Comparison of ENCODE assay signal across 14 mouse cellular contexts in the genomic region with DNA sequence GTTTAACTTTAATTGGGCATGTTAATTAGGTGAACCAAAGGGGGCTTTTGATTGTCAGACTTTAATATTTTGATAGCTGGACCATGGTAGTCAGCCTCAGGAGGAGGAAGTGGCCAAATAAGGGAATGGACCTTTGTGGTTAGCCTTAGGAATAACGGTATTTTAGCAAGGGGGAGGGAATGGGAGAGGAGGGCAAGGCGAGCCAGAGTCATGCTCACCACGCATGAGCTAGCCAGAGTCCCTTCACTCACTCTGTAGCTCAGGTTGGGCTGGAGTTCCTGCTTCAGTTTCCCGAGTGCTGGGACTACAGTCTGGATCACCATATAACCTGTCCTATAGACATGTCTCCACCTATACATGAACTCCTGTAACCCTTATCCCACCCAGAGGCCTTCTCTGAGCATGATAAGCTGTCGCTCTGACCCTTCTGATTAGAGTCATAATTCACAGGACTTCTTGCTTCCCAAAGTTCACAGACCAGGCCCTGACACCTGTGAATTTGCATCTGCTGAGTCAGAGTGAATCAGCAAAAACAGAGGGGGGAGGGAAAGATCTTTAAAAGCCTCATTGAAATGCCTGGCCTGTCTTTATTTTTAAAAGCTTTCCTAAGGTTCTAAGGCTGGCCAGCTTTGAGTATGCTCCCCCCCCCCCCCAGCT. TPM values are rescaled to one million over a fixed set of nuclear protein-coding genes. Genes with fewer than 3 reads are reported as not detected.
DNase-seq lines count a peak whose midpoint lies in the region; ATAC-seq and TF ChIP-seq lines count a peak whose summit lies in the region.
"Had no signal": no experiment of that assay in that cellular context is flagged by ENCODE, and none has a peak within 500 bp of the region (broad histone marks: within the 10 kb centered on the region; RNA-seq: fewer than 3 reads in every experiment).

No protein-coding gene starts in this region.

- H3K9me3 ChIP-seq in heart, embryonic 13.5 days = no peaks in the 10 kb centered on the region
- no peaks in the 10 kb centered on the region for H3K9me3 ChIP-seq in intestine, postnatal 0 days (ENCODE audit: control insufficient read depth)
- H3K9me3 ChIP-seq: embryonic facial prominence, embryonic 10.5 days had no signal

- no peak overlapping the region for H3K4me3 ChIP-seq in heart, embryonic 13.5 days
- H3K4me3 ChIP-seq in intestine, postnatal 0 days (ENCODE audit: low read depth, low read length) = no peak overlapping the region
- H3K4me3 ChIP-seq in small intestine, adult 2 months (ENCODE audit: low read depth, low read length) = no peak overlapping the region
- H3K4me3 ChIP-seq: embryonic facial prominence, embryonic 10.5 days had no signal

- H3K4me1 ChIP-seq in heart, embryonic 13.5 days = peaks cover 43% of the 10 kb centered on the region
- peaks cover 9% of the 10 kb centered on the region for H3K4me1 ChIP-seq in intestine, postnatal 0 days (replicated peaks; ENCODE audit: control insufficient read depth, insufficient read depth, low read length)
- peaks cover 41% of the 10 kb centered on the region for H3K4me1 ChIP-seq in small intestine, adult 2 months (ENCODE audit: control insufficient read depth, insufficient read depth, insufficient read length, low read length)

- H3K4me2 ChIP-seq in heart, embryonic 13.5 days = no peak overlapping the region
- no peak overlapping the region; the same call in 1 of the 2 replicates for H3K4me2 ChIP-seq in intestine, postnatal 0 days (replicated peaks; ENCODE audit: low read depth)
- H3K4me2 ChIP-seq: hindbrain, embryonic 14.5 days had no signal

- no peaks in the 10 kb centered on the region for H3K27me3 ChIP-seq in heart, embryonic 13.5 days (replicated peaks)
- no peaks in the 10 kb centered on the region for H3K27me3 ChIP-seq in intestine, postnatal 0 days (replicated peaks; ENCODE audit: control insufficient read depth, insufficient read depth, low read length)
- H3K27me3 ChIP-seq in small intestine, adult 2 months (ENCODE audit: control insufficient read depth, insufficient read depth, low read length) = no peaks in the 10 kb centered on the region

- no peaks in the 10 kb centered on the region for H3K36me3 ChIP-seq in heart, embryonic 13.5 days
- no peaks in the 10 kb centered on the region for H3K36me3 ChIP-seq in intestine, postnatal 0 days (ENCODE audit: control insufficient read depth, insufficient read depth)
- H3K36me3 ChIP-seq in small intestine, adult 2 months (ENCODE audit: control insufficient read depth, insufficient read depth, low read length) = peaks cover 16% of the 10 kb centered on the region
- H3K36me3 ChIP-seq: embryonic facial prominence, embryonic 10.5 days had no signal

- no peak for TF ChIP-seq POLR2A in small intestine, adult 2 months (IDR thresholded peaks at IDR 0.05; ENCODE audit: low read depth, low read length)

- WGBS in heart, embryonic 13.5 days = 69% methylated on average over 5 of the region's 5 CpGs
- 54% methylated on average over 5 of the region's 5 CpGs for WGBS in intestine, postnatal 0 days
- WGBS in small intestine, adult 2 months = 38% methylated on average over 5 of the region's 5 CpGs

- no peak for TF ChIP-seq CTCF in intestine, postnatal 0 days (IDR thresholded peaks at IDR 0.05; ENCODE audit: low read depth)
- TF ChIP-seq CTCF in small intestine, adult 2 months (IDR thresholded peaks at IDR 0.05; ENCODE audit: extremely low read depth, insufficient read length, insufficient replicate concordance, low read depth, low read length) = no peak

- ATAC-seq in heart, embryonic 13.5 days (ENCODE audit: extremely low read depth, insufficient number of reproducible peaks, low FRiP score, low TSS enrichment) = peak; percentile 54
- ATAC-seq in intestine, postnatal 0 days = peak; percentile 72
- ATAC-seq: forebrain, embryonic 16.5 days had no signal

- peak overlapping the region; percentile 7; the same call in 1 of the 2 replicates for H3K27ac ChIP-seq in heart, embryonic 13.5 days (replicated peaks)
- peak overlapping the region; percentile 58 for H3K27ac ChIP-seq in intestine, postnatal 0 days (ENCODE audit: low read depth, low read length)
- H3K27ac ChIP-seq in small intestine, adult 2 months (ENCODE audit: insufficient read depth, low read depth, low read length) = peak overlapping the region; percentile 87
- H3K27ac ChIP-seq: embryonic facial prominence, embryonic 10.5 days; hindbrain, embryonic 14.5 days had no signal

- intact Hi-C loops in heart, postnatal 36 days (cut with DNase I) = no loop called here

- DNase-seq in heart, postnatal 36 days = no peak
- peak; percentile 27 for DNase-seq in MN1 (ENCODE audit: low spot score)
- DNase-seq in neural tube, embryonic 10.5 days (ENCODE audit: extremely low spot score, low spot score) = no peak
- DNase-seq in right cerebral cortex, adult 2 months (ENCODE audit: low spot score in 2 of 2) = no peak
- no peak for DNase-seq in layer of hippocampus, adult 9-10 months (ENCODE audit: low spot score)
- DNase-seq: heart, adult 18-20 months; kidney, postnatal 36 days; left cerebral cortex, postnatal 4 days had no signal

- no peak overlapping the region for H3K9ac ChIP-seq in heart, embryonic 13.5 days
- no peak overlapping the region for H3K9ac ChIP-seq in intestine, postnatal 0 days (ENCODE audit: low read depth, low read length)
- H3K9ac ChIP-seq: hindbrain, embryonic 14.5 days had no signal

RNA-seq across cellular contexts. Expression of gene Mgst2, which starts 10.4 kb away (rescaled TPM):
- 2.4 and 3.8 TPM in 2 replicates for polyA plus RNA-seq in heart, embryonic 13.5 days (2015; fragmentation: Nextera tagmentation; extraction: Ambion mirVana)
- 1 to 10 TPM in 1 of 2 experiments, not detected in 1; 1.3 TPM for total RNA-seq in heart, postnatal 36 days (2021)
- polyA plus RNA-seq in intestine, postnatal 0 days (2015; fragmentation: Nextera tagmentation; extraction: Ambion mirVana) = 128 and 153 TPM in 2 replicates
- 12.4 and 19.1 TPM in 2 replicates for polyA plus RNA-seq in small intestine, adult 2 months (2012; rRNA removed)

Comparison
In these comparisons a context has a peak if more than half of its experiments do, and no peak if none do; other contexts are left out.
1. H3K27ac ChIP-seq: peak in every context shown above with its lines; median percentile 87 in small intestine, adult 2 months; 58 in intestine, postnatal 0 days; 7 in heart, embryonic 13.5 days.